Mouse (Mus musculus): ENCODE results near the gene Mllt10.
A peak's percentile ranks its signal among the peaks of the same experiment; 100 is the strongest.

The Mllt10 gene

GRCm38 (mm10) chr2:18055016-18055928 is at the start of gene Mllt10:
TSS of gene Mllt10 (plus strand) at chr2:18055237.
- DNase-seq (ENCODE audit: low spot score): no peak

GRCm38 (mm10) chr2:18011226-18011625 is 43.8 kb upstream of the Mllt10 start:
- no peak for DNase-seq (ENCODE audit: low spot score)

GRCm38 (mm10) chr2:18012866-18013265 is 42.2 kb upstream of the Mllt10 start:
- no peak for DNase-seq (ENCODE audit: low spot score)

- no peak for DNase-seq (ENCODE audit: low spot score)
These were observed 39.5 kb upstream of the Mllt10 start for GRCm38 (mm10) chr2:18015581-18015980.

- DNase-seq (ENCODE audit: low spot score): no peak
These were observed 38.4 kb upstream of the Mllt10 start for GRCm38 (mm10) chr2:18016639-18017038.

- no peak for DNase-seq (ENCODE audit: low spot score)
These were observed 37.7 kb upstream of the Mllt10 start for GRCm38 (mm10) chr2:18017321-18017720.

- DNase-seq (ENCODE audit: low spot score): no peak
These were observed 35.9 kb upstream of the Mllt10 start for GRCm38 (mm10) chr2:18019122-18019521.

- DNase-seq (ENCODE audit: low spot score): no peak
These were observed 32.2 kb upstream of the Mllt10 start for GRCm38 (mm10) chr2:18022886-18023285.

- DNase-seq (ENCODE audit: low spot score): no peak
These were observed 29.9 kb upstream of the Mllt10 start for GRCm38 (mm10) chr2:18025116-18025515.

GRCm38 (mm10) chr2:18025781-18026115 is 29.3 kb upstream of the Mllt10 start:
- DNase-seq (ENCODE audit: low spot score): no peak

GRCm38 (mm10) chr2:18026116-18026947 is 28.7 kb upstream of the Mllt10 start:
- DNase-seq (ENCODE audit: low spot score): no peak

GRCm38 (mm10) chr2:18027448-18028139 is 27.4 kb upstream of the Mllt10 start:
- DNase-seq (ENCODE audit: low spot score): peak; percentile 89

GRCm38 (mm10) chr2:18028140-18029021 is 26.7 kb upstream of the Mllt10 start:
- peak; percentile 55 for DNase-seq (ENCODE audit: low spot score)

GRCm38 (mm10) chr2:18029656-18030055 is 25.4 kb upstream of the Mllt10 start:
- no peak for DNase-seq (ENCODE audit: low spot score)

GRCm38 (mm10) chr2:18030581-18030980 is 24.5 kb upstream of the Mllt10 start:
- DNase-seq (ENCODE audit: low spot score): no peak

GRCm38 (mm10) chr2:18031271-18031821 is 23.7 kb upstream of the Mllt10 start:
- no peak for DNase-seq (ENCODE audit: low spot score)

- DNase-seq (ENCODE audit: low spot score): no peak
These were observed 23.1 kb upstream of the Mllt10 start for GRCm38 (mm10) chr2:18031831-18032537.

- no peak for DNase-seq (ENCODE audit: low spot score)
These were observed 22.5 kb upstream of the Mllt10 start for GRCm38 (mm10) chr2:18032538-18032895.

- DNase-seq (ENCODE audit: low spot score): no peak
These were observed 21.6 kb upstream of the Mllt10 start for GRCm38 (mm10) chr2:18033166-18034108.
